Mouse (Mus musculus): ENCODE results near the gene Zbtb12. TPM values are rescaled to one million over a fixed set of nuclear protein-coding genes. Genes with fewer than 3 reads are reported as not detected.
A peak's percentile ranks its signal among the peaks of the same experiment; 100 is the strongest.

Zbtb12 gene
- polyA plus RNA-seq, 1 experiment from 2014 or later, result 3.2 TPM

DNA sequence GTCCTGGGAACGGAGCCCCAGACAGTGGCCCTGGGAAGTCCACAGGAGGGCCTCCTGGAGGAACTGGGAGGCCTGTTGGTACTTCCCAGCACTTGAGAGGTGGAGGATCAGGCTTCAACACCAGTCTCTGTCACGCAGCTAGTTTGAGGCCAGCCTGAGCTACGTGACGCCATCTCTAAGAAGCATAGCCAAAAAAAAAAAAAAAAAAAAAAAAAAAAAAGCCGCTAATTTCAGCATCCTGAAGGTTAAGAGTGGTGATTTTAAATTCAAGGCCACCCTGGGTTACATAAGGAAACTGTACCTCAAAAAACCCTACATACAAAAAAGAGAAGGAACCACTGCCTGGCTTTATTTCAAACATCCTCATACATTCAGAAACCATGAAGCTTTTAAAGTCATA lies 45.0 kb downstream of the Zbtb12 start:
- ATAC-seq (ENCODE audit: low FRiP score), result no peak
- Histone ChIP-seq H3K27me3 (ENCODE audit: control insufficient read depth, insufficient read depth, low read length) (no peaks in the 10 kb centered on the region), H3K9me3 (ENCODE audit: control insufficient read depth, low read length) (no peaks in the 10 kb centered on the region), H3K4me2 (replicated peaks; ENCODE audit: low read depth, low read length) (no peak overlapping the region), H3K36me3 (ENCODE audit: control insufficient read depth, insufficient read depth, low read length) (no peaks in the 10 kb centered on the region), H3K4me3 (ENCODE audit: low read depth, low read length) (no peak overlapping the region), H3K4me1 (replicated peaks; ENCODE audit: control insufficient read depth, insufficient read depth, low read length) (no peaks in the 10 kb centered on the region), H3K9ac (ENCODE audit: low read depth, low read length) (no peak overlapping the region), H3K27ac (ENCODE audit: low read depth, low read length) (no peak overlapping the region)
- WGBS, result 72% methylated on average over 5 of the region's 5 CpGs
- DNase-seq (ENCODE audit: low spot score), result no peak

DNA sequence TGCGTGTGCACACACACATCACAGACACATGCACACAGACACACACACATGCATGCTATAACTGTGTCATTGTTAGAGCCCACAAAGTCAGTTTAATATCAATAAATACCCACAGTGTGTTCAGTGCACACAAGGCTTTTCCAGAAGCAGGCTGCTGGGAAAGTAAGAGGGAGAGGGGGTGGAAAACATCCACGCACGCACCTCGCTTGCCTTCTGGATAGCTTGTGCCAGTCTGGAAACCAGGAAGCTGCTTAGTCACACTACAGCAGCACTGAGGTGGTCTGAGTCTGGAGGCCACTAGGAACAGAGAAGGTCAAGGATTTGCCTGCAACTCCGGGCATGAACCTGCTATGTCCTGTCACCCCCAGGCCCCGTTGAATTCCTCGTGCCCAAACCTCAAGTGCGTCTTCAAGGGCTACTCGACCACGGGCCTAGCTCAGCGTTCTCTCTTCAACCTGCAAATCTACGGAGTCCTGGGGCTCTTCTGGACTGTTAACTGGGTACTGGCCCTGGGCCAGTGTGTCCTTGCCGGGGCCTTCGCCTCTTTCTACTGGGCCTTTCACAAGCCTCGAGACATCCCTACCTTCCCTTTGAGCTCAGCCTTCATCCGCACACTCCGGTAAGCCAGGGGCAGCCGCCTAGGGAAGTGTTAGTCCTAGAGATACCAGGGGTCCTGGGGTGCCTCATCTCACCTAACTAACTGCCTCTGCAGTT lies 48.2 kb downstream of the Zbtb12 start:
- Histone ChIP-seq H3K27ac (ENCODE audit: low read depth, low read length) (no peak overlapping the region), H3K4me1 (replicated peaks; ENCODE audit: control insufficient read depth, insufficient read depth, low read length) (0 out of 2 replicates have a peak, but pooled peaks cover 3% of the 10 kb centered on the region), H3K4me2 (replicated peaks; ENCODE audit: low read depth, low read length) (no peak overlapping the region), H3K27me3 (ENCODE audit: control insufficient read depth, insufficient read depth, low read length) (no peaks in the 10 kb centered on the region), H3K9me3 (ENCODE audit: control insufficient read depth, low read length) (no peaks in the 10 kb centered on the region), H3K36me3 (ENCODE audit: control insufficient read depth, insufficient read depth, low read length) (no peaks in the 10 kb centered on the region), H3K9ac (ENCODE audit: low read depth, low read length) (no peak overlapping the region), H3K4me3 (ENCODE audit: low read depth, low read length) (no peak overlapping the region)
- DNase-seq (ENCODE audit: low spot score) (no peak), ATAC-seq (ENCODE audit: low FRiP score) (no peak)
- 87% methylated on average over 18 of the region's 18 CpGs for WGBS

DNA sequence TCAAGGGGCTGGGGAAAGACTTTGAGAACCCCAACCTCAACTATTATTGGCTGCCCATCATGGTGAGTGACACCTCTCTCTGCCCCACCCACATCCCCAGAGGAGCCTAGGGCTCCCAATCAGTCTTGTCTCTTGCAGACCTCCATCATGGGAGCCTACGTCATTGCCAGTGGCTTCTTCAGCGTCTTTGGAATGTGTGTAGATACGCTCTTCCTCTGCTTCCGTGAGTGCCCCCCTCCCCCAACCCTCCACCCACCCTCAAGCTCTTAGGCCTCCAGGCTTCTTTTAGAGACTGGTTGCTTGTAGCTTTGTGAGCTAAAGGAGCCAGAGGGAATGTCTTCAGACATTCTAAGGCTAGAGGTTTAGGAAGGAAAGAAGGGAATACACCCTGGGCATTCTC lies 49.6 kb downstream of the Zbtb12 start:
- Histone ChIP-seq H3K9ac (ENCODE audit: low read depth, low read length) (no peak overlapping the region), H3K4me1 (replicated peaks; ENCODE audit: control insufficient read depth, insufficient read depth, low read length) (0 out of 2 replicates have a peak, but pooled peaks cover 3% of the 10 kb centered on the region), H3K4me3 (ENCODE audit: low read depth, low read length) (no peak overlapping the region), H3K36me3 (ENCODE audit: control insufficient read depth, insufficient read depth, low read length) (no peaks in the 10 kb centered on the region), H3K9me3 (ENCODE audit: control insufficient read depth, low read length) (no peaks in the 10 kb centered on the region), H3K4me2 (replicated peaks; ENCODE audit: low read depth, low read length) (no peak overlapping the region), H3K27ac (ENCODE audit: low read depth, low read length) (no peak overlapping the region), H3K27me3 (ENCODE audit: control insufficient read depth, insufficient read depth, low read length) (no peaks in the 10 kb centered on the region)
- DNase-seq (ENCODE audit: low spot score) (no peak), ATAC-seq (ENCODE audit: low FRiP score) (no peak)
- 72% methylated on average over 4 of the region's 4 CpGs for WGBS

- Histone ChIP-seq H3K4me3 (ENCODE audit: low read depth, low read length) (peak within 1 kb of the TSS; percentile 69), H3K4me2 (replicated peaks; ENCODE audit: low read depth, low read length) (peak within 1 kb of the TSS; percentile 93), H3K4me1 (replicated peaks; ENCODE audit: control insufficient read depth, insufficient read depth, low read length) (0 out of 2 replicates have a peak, but pooled peaks cover 3% of the 10 kb centered on the region), H3K27ac (ENCODE audit: low read depth, low read length) (no peak within 1 kb of the TSS), H3K27me3 (ENCODE audit: control insufficient read depth, insufficient read depth, low read length) (no peaks in the 10 kb centered on the region), H3K9me3 (ENCODE audit: control insufficient read depth, low read length) (no peaks in the 10 kb centered on the region), H3K36me3 (ENCODE audit: control insufficient read depth, insufficient read depth, low read length) (no peaks in the 10 kb centered on the region), H3K9ac (ENCODE audit: low read depth, low read length) (peak within 1 kb of the TSS; percentile 75)
- WGBS, result 1% methylated on average over 37 of the region's 38 CpGs
- ATAC-seq (ENCODE audit: low FRiP score) (peak; percentile 96), DNase-seq (ENCODE audit: low spot score) (peak; percentile 98)
Measured at GRCm38 (mm10) chr17:34931061-34931734, 51.9 kb downstream of the Zbtb12 start, which contains the start of gene Neu1. Gene Neu1 (plus strand): TSS chr17:34931253.

DNA sequence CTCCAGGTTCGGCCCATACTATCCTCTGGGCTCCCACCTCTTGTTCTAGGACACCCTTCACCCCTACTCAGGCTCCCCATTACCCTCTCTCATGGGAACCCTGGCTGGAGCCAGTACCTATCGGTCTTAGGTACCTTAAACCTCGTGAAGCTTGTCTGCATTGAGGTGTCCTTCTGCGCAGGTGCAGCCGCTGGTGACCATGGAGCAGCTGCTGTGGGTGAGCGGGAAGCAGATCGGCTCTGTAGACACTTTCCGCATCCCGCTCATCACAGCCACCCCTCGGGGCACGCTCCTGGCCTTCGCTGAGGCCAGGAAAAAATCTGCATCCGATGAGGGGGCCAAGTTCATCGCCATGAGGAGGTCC lies 52.4 kb downstream of the Zbtb12 start:
- 19% methylated on average over 14 of the region's 14 CpGs for WGBS

DNA sequence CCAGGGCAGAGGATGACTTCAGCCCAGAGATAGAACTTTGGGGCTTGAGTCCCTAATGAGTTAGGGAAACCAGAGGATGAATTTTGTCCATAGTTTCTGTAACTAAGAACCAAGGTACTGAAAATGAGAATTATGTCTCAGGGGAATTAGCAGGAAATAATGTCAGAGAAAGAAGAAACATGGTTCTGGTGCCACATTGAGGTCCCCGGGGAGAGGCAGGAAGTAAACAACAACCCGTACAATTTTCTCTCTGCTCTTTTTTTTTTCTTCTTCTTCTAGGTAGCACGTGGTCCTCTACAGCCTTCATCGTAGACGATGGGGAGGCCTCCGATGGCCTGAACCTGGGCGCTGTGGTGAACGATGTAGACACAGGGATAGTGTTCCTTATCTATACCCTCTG lies 53.0 kb downstream of the Zbtb12 start:
- no peaks in the 10 kb centered on the region for H3K27me3 ChIP-seq (ENCODE audit: control insufficient read depth, insufficient read depth, low read length)
- no peak for ATAC-seq (ENCODE audit: low FRiP score)
- H3K4me3 ChIP-seq (ENCODE audit: low read depth, low read length), result peak overlapping the region; percentile 69; the same call in 1 of the 2 replicates
- peak overlapping the region; percentile 93 for H3K4me2 ChIP-seq (replicated peaks; ENCODE audit: low read depth, low read length)
- H3K9ac ChIP-seq (ENCODE audit: low read depth, low read length), result no peak overlapping the region
- no peak overlapping the region for H3K27ac ChIP-seq (ENCODE audit: low read depth, low read length)
- no peak for DNase-seq (ENCODE audit: low spot score)
- H3K9me3 ChIP-seq (ENCODE audit: control insufficient read depth, low read length), result no peaks in the 10 kb centered on the region
- H3K4me1 ChIP-seq (replicated peaks; ENCODE audit: control insufficient read depth, insufficient read depth, low read length), result 0 out of 2 replicates have a peak, but pooled peaks cover 3% of the 10 kb centered on the region
- H3K36me3 ChIP-seq (ENCODE audit: control insufficient read depth, insufficient read depth, low read length), result no peaks in the 10 kb centered on the region
- WGBS, result 91% methylated on average over 8 of the region's 8 CpGs

More for the DNA sequence above, 52.4 kb downstream of the Zbtb12 start:
- Histone ChIP-seq H3K27me3 (ENCODE audit: control insufficient read depth, insufficient read depth, low read length) (no peaks in the 10 kb centered on the region), H3K4me3 (ENCODE audit: low read depth, low read length) (peak overlapping the region; percentile 69), H3K4me2 (replicated peaks; ENCODE audit: low read depth, low read length) (peak overlapping the region; percentile 93), H3K9me3 (ENCODE audit: control insufficient read depth, low read length) (no peaks in the 10 kb centered on the region), H3K4me1 (replicated peaks; ENCODE audit: control insufficient read depth, insufficient read depth, low read length) (0 out of 2 replicates have a peak, but pooled peaks cover 3% of the 10 kb centered on the region), H3K36me3 (ENCODE audit: control insufficient read depth, insufficient read depth, low read length) (no peaks in the 10 kb centered on the region), H3K9ac (ENCODE audit: low read depth, low read length) (peak overlapping the region; percentile 75), H3K27ac (ENCODE audit: low read depth, low read length) (no peak overlapping the region)
- ATAC-seq (ENCODE audit: low FRiP score), result peak; percentile 56; the same call in 1 of the 2 replicates
- DNase-seq (ENCODE audit: low spot score), result no peak

DNA sequence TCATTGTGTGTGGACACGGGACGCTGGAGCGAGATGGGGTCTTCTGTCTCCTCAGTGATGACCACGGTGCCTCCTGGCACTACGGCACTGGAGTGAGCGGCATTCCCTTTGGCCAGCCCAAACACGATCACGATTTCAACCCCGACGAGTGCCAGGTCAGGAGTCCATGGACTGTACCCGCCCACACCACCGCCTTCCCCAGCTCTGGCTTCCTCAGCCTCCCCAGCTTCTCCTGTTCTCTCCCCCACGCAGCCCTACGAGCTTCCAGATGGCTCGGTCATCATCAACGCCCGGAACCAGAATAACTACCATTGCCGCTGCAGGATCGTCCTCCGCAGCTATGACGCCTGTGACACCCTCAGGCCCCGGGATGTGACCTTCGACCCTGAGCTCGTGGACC lies 54.7 kb downstream of the Zbtb12 start:
- H3K36me3 ChIP-seq (ENCODE audit: control insufficient read depth, insufficient read depth, low read length), result no peaks in the 10 kb centered on the region
- DNase-seq (ENCODE audit: low spot score) (no peak), ATAC-seq (ENCODE audit: low FRiP score) (no peak)
- H3K9me3 ChIP-seq (ENCODE audit: control insufficient read depth, low read length), result no peaks in the 10 kb centered on the region
- no peak overlapping the region for H3K27ac ChIP-seq (ENCODE audit: low read depth, low read length)
- H3K27me3 ChIP-seq (ENCODE audit: control insufficient read depth, insufficient read depth, low read length), result no peaks in the 10 kb centered on the region
- no peak overlapping the region for H3K4me3 ChIP-seq (ENCODE audit: low read depth, low read length)
- 0 out of 2 replicates have a peak, but pooled peaks cover 3% of the 10 kb centered on the region for H3K4me1 ChIP-seq (replicated peaks; ENCODE audit: control insufficient read depth, insufficient read depth, low read length)
- no peak overlapping the region for H3K4me2 ChIP-seq (replicated peaks; ENCODE audit: low read depth, low read length)
- no peak overlapping the region for H3K9ac ChIP-seq (ENCODE audit: low read depth, low read length)
- WGBS, result 74% methylated on average over 23 of the region's 24 CpGs

DNA sequence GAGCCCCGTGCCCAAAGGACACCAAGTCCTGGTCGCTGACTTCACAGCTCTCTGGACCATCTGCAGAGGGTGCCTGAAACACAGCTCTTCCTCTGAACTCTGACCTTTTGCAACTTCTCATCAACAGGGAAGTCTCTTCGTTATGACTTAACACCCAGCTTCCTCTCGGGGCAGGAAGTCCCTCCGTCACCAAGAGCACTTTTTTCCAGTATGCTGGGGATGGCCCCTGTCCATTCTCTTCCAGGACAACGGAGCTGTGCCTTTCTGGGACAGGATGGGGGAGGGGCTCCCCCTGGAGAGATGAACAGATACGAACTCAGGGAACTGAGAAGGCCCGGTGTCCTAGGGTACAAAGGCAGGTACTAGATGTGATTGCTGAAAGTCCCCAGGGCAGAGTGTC lies 55.5 kb downstream of the Zbtb12 start:
- H3K4me1 ChIP-seq (replicated peaks; ENCODE audit: control insufficient read depth, insufficient read depth, low read length), result 0 out of 2 replicates have a peak, but pooled peaks cover 3% of the 10 kb centered on the region
- ATAC-seq (ENCODE audit: low FRiP score) (no peak), DNase-seq (ENCODE audit: low spot score) (no peak)
- H3K36me3 ChIP-seq (ENCODE audit: control insufficient read depth, insufficient read depth, low read length), result no peaks in the 10 kb centered on the region
- no peak overlapping the region for H3K9ac ChIP-seq (ENCODE audit: low read depth, low read length)
- H3K27ac ChIP-seq (ENCODE audit: low read depth, low read length), result no peak overlapping the region
- no peak overlapping the region for H3K4me2 ChIP-seq (replicated peaks; ENCODE audit: low read depth, low read length)
- no peaks in the 10 kb centered on the region for H3K9me3 ChIP-seq (ENCODE audit: control insufficient read depth, low read length)
- H3K27me3 ChIP-seq (ENCODE audit: control insufficient read depth, insufficient read depth, low read length), result no peaks in the 10 kb centered on the region
- no peak overlapping the region for H3K4me3 ChIP-seq (ENCODE audit: low read depth, low read length)
- WGBS, result 47% methylated on average over 8 of the region's 8 CpGs
